Mouse (Mus musculus): ENCODE results near the gene Gm10401. TPM values are rescaled to one million over a fixed set of nuclear protein-coding genes. Genes with fewer than 3 reads are reported as not detected.

Gene Gm10401
- polyA plus RNA-seq, 1 experiment from 2014 or later, result 6.0 TPM

DNA sequence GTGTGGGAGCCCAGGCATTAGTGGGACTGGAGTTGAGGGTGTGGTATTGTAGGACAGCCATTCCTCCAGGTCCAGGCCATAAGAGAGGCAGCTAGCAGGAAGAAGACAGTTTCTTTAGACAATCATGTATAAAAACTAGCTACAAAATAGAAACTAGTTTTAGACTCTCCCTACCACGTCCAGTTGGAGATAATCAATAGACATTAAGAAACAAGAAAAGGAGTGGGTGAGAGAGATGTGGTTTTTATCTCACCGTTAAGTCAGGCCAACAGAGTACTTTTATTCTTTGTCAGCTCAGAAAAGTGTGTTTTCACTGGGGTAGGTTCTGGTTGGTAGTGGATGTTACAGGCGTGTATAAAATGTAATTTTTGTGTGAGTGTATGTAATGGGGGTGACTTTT is 37.1 kb downstream of the Gm10401 start:
- Histone ChIP-seq H3K27me3 (ENCODE audit: insufficient read depth, low read length) (no peaks in the 10 kb centered on the region), H3K9me3 (ENCODE audit: low read length) (no peaks in the 10 kb centered on the region), H3K4me1 (ENCODE audit: insufficient read depth) (peaks cover 50% of the 10 kb centered on the region), H3K4me2 (ENCODE audit: low read depth, low read length) (no peak overlapping the region), H3K27ac (ENCODE audit: low read depth) (peak overlapping the region; percentile 67; the same call in 1 of the 2 replicates), H3K4me3 (ENCODE audit: low read depth, low read length) (no peak overlapping the region), H3K36me3 (replicated peaks; ENCODE audit: insufficient read depth, low read length) (peaks cover 19% of the 10 kb centered on the region), H3K9ac (replicated peaks) (no peak overlapping the region)
- no peak for ATAC-seq
- no peak for DNase-seq
- TF ChIP-seq EP300 (IDR thresholded peaks at IDR 0.05; ENCODE audit: low read depth) (no peak), CTCF (IDR thresholded peaks at IDR 0.05; ENCODE audit: low read depth) (no peak)
- 60% methylated on average over 3 of the region's 3 CpGs for WGBS (ENCODE audit: insufficient replicate concordance)

DNA sequence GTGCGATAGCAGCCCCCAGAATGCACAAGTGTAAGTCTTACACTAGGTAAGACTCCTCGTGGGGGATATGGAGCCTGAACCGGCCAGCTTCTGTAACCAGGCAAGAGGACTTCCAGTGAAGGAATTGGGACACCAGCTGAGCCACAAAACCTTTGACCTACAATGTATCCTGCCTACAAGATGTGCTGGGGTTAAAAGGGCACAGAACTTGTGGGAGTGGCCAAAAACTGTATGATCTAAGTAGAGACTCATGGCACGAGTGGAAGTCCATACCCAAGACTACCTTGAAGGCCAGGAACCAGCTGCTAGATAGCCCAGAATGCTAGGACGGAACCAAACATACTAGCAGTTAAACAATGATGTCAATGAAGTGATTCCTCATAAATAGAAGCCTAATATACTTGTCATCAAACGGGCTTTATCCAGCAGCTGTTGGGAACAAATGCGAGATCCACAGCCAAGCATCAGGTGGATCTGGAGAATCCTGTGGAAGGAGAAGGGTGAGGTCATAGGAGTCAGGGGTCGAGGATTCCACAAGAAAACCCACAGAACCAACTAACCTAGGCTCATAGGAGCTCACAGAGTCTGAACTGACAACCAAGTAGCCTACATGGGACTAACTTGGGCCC is 37.9 kb downstream of the Gm10401 start:
- H3K4me3 ChIP-seq (ENCODE audit: low read depth, low read length), result no peak overlapping the region
- WGBS (ENCODE audit: insufficient replicate concordance), result 76% methylated on average over 8 of the region's 8 CpGs
- DNase-seq, result no peak
- no peak for TF ChIP-seq CTCF (IDR thresholded peaks at IDR 0.05; ENCODE audit: low read depth)
- TF ChIP-seq EP300 (IDR thresholded peaks at IDR 0.05; ENCODE audit: low read depth), result no peak
- peak overlapping the region; percentile 35; the same call in 1 of the 2 replicates for H3K4me2 ChIP-seq (ENCODE audit: low read depth, low read length)
- peaks cover 57% of the 10 kb centered on the region for H3K4me1 ChIP-seq (ENCODE audit: insufficient read depth)
- no peaks in the 10 kb centered on the region for H3K27me3 ChIP-seq (ENCODE audit: insufficient read depth, low read length)
- 0 out of 2 replicates have a peak, but pooled peaks have one; percentile 24 for ATAC-seq
- H3K9me3 ChIP-seq (ENCODE audit: low read length), result no peaks in the 10 kb centered on the region
- H3K27ac ChIP-seq (ENCODE audit: low read depth), result peak overlapping the region; percentile 67
- H3K9ac ChIP-seq (replicated peaks), result no peak overlapping the region
- peaks cover 19% of the 10 kb centered on the region for H3K36me3 ChIP-seq (replicated peaks; ENCODE audit: insufficient read depth, low read length)

DNA sequence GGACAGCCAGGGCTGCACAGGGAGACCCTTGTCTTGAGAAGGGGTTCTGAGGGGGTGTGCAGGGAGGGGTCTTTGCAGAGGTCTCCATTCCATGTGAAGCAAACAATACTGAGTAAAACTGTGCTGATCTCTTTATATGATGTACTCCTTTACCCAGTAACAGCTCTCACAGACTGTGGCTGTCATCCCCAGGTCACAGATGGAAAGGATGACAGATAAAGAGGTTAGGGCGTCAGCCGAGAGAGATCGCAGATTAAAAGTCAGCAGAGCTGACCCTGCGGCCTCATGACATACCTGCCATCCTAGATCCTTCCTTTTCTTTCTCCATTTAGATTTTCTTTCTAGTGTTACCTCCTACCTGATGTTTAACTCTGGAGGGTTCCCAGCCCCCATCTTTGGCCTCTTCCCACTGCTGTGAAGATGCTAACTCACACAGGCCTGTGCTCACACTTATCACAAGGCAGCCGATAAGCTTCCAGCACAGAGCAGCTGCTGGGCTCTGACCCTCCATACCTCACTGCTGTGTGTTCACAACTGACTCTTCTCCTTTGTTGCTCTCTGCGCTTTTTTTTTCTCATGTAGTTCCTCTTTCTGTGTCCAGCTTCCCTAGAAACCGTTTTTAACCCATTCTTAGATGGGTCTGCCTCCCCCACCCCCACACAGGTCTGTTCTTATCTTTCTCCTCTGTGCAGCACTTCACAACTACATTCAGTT is 39.4 kb downstream of the Gm10401 start:
- Histone ChIP-seq H3K27me3 (ENCODE audit: insufficient read depth, low read length) (no peaks in the 10 kb centered on the region), H3K4me1 (ENCODE audit: insufficient read depth) (peaks cover 64% of the 10 kb centered on the region), H3K4me2 (ENCODE audit: low read depth, low read length) (peak overlapping the region; percentile 60), H3K4me3 (ENCODE audit: low read depth, low read length) (peak overlapping the region; percentile 9; the same call in 1 of the 2 replicates), H3K36me3 (replicated peaks; ENCODE audit: insufficient read depth, low read length) (peaks cover 10% of the 10 kb centered on the region), H3K9ac (replicated peaks) (peak overlapping the region; percentile 18; the same call in 1 of the 2 replicates), H3K27ac (ENCODE audit: low read depth) (peak overlapping the region; percentile 73), H3K9me3 (ENCODE audit: low read length) (no peaks in the 10 kb centered on the region)
- peak; percentile 57; the same call in 1 of the 2 replicates for TF ChIP-seq EP300 (IDR thresholded peaks at IDR 0.05; ENCODE audit: low read depth)
- no peak for TF ChIP-seq CTCF (IDR thresholded peaks at IDR 0.05; ENCODE audit: low read depth)
- peak; percentile 31; the same call in 1 of the 2 replicates for ATAC-seq
- no peak for DNase-seq
- 12% methylated on average over 7 of the region's 7 CpGs for WGBS (ENCODE audit: insufficient replicate concordance)

DNA sequence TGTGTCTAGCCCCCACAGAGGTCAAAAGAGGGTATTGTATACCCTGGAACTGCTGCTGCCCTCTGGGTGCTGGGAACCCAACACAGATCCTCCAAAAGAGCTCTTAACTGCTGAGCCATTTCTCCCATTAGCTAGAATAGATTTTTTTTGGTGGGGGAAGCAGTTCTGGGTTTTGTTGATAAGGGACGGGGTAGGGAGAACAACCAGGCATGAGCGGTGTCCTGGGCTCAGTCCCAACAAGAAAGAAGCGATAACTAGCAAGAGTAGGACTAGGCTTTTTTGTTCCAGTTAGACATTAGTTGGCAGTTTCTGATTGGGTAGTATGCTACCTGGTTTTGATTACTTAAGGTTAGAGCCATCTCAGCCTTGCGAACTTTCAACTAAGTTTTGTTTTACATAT is 40.9 kb downstream of the Gm10401 start:
- no peak overlapping the region for H3K4me2 ChIP-seq (ENCODE audit: low read depth, low read length)
- TF ChIP-seq EP300 (IDR thresholded peaks at IDR 0.05; ENCODE audit: low read depth), result peak; percentile 91
- TF ChIP-seq CTCF (IDR thresholded peaks at IDR 0.05; ENCODE audit: low read depth), result no peak
- H3K36me3 ChIP-seq (replicated peaks; ENCODE audit: insufficient read depth, low read length), result no peaks in the 10 kb centered on the region
- peak overlapping the region; percentile 18; the same call in 1 of the 2 replicates for H3K27ac ChIP-seq (ENCODE audit: low read depth)
- DNase-seq, result no peak
- no peaks in the 10 kb centered on the region for H3K27me3 ChIP-seq (ENCODE audit: insufficient read depth, low read length)
- ATAC-seq, result peak; percentile 50
- H3K9ac ChIP-seq (replicated peaks), result no peak overlapping the region
- H3K4me3 ChIP-seq (ENCODE audit: low read depth, low read length), result no peak overlapping the region
- no peaks in the 10 kb centered on the region for H3K9me3 ChIP-seq (ENCODE audit: low read length)
- H3K4me1 ChIP-seq (ENCODE audit: insufficient read depth), result peaks cover 76% of the 10 kb centered on the region
- 42% methylated on average over 4 of the region's 4 CpGs for WGBS (ENCODE audit: insufficient replicate concordance)

DNA sequence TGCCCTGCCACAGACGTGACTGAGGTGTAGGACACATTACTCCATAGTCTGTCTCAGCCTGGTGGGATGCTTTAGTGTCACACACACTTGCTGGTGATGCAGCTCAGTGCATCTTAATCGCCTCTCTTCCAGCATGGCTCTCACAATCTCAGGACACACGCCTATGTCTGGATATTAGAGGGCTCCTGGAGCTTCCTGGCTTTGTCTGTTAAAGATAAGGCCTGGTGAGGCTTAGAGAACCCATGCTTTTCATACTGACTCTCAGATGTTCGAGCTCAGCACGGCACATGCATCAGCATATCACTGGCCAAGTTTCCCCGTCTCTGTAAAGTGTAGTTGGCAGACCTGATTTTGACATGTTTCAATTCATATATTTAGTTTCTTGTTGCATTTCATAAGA is 42.7 kb downstream of the Gm10401 start:
- H3K9me3 ChIP-seq (ENCODE audit: low read length), result no peaks in the 10 kb centered on the region
- DNase-seq, result no peak
- ATAC-seq, result peak; percentile 82
- H3K9ac ChIP-seq (replicated peaks), result no peak overlapping the region
- WGBS (ENCODE audit: insufficient replicate concordance), result 50% methylated on average over 6 of the region's 6 CpGs
- TF ChIP-seq CTCF (IDR thresholded peaks at IDR 0.05; ENCODE audit: low read depth), result no peak
- TF ChIP-seq EP300 (IDR thresholded peaks at IDR 0.05; ENCODE audit: low read depth), result peak; percentile 89
- peak overlapping the region; percentile 33; the same call in 1 of the 2 replicates for H3K4me2 ChIP-seq (ENCODE audit: low read depth, low read length)
- no peaks in the 10 kb centered on the region for H3K36me3 ChIP-seq (replicated peaks; ENCODE audit: insufficient read depth, low read length)
- H3K4me3 ChIP-seq (ENCODE audit: low read depth, low read length), result no peak overlapping the region
- H3K4me1 ChIP-seq (ENCODE audit: insufficient read depth), result peaks cover 75% of the 10 kb centered on the region
- H3K27ac ChIP-seq (ENCODE audit: low read depth), result peak overlapping the region; percentile 26; the same call in 1 of the 2 replicates
- no peaks in the 10 kb centered on the region for H3K27me3 ChIP-seq (ENCODE audit: insufficient read depth, low read length)

DNA sequence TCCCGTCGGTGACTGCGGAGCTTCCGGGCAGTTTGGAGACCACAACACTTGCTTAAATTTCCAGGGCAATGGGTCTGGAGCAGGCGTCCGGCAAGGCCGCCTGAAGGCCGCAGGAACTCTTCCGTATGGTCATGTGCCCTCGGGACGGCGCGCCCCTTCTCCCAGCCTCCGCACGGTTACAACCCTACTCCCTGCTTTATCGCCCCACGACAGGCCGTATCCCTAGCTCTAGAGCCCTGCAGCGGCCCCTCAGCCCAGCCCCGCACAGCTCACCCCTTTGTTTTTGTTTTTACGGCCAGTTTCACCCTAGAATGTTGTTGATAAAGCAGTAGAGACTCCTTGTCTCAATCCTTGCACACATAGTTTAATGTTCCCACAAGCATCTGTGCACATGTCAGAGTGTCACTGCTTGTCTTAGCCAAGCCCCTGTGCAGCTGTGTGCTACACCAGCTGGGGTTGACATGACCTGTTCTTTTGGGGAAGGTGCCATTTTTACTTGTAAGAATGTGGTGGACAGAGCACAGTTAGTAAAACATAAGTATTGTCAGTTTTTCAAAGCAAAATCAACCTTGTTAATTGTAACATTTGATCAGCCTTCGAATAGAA is 44.2 kb downstream of the Gm10401 start:
- Histone ChIP-seq H3K4me3 (ENCODE audit: low read depth, low read length) (no peak overlapping the region), H3K9ac (replicated peaks) (no peak overlapping the region), H3K4me1 (ENCODE audit: insufficient read depth) (peaks cover 63% of the 10 kb centered on the region), H3K9me3 (ENCODE audit: low read length) (no peaks in the 10 kb centered on the region), H3K27ac (ENCODE audit: low read depth) (no peak overlapping the region), H3K27me3 (ENCODE audit: insufficient read depth, low read length) (no peaks in the 10 kb centered on the region), H3K36me3 (replicated peaks; ENCODE audit: insufficient read depth, low read length) (no peaks in the 10 kb centered on the region), H3K4me2 (ENCODE audit: low read depth, low read length) (no peak overlapping the region)
- DNase-seq (no peak), ATAC-seq (peak; percentile 30; the same call in 1 of the 2 replicates)
- TF ChIP-seq EP300 (IDR thresholded peaks at IDR 0.05; ENCODE audit: low read depth) (no peak), CTCF (IDR thresholded peaks at IDR 0.05; ENCODE audit: low read depth) (no peak)
- 86% methylated on average over 22 of the region's 22 CpGs for WGBS (ENCODE audit: insufficient replicate concordance)

Data from liver, postnatal 0 days (tissue).